23 mouse cellular contexts compared by ENCODE assay signal in genomic region chr13:36467849-36468248, GRCm38 (mm10).
DNase-seq lines count a peak whose midpoint lies in the region; TF ChIP-seq lines count a peak whose summit lies in the region.
"Had no signal": no experiment of that assay in that cellular context is flagged by ENCODE, and none has a peak within 500 bp of the region (broad histone marks: within the 10 kb centered on the region; RNA-seq: fewer than 3 reads in every experiment).

No protein-coding gene starts in this region.

- H3K27me3 ChIP-seq in liver, adult 2 months (ENCODE audit: control insufficient read depth, insufficient read depth, low read length) = no peaks in the 10 kb centered on the region
- H3K27me3 ChIP-seq: embryonic facial prominence, embryonic 12.5 days; embryonic facial prominence, embryonic 15.5 days; forebrain, embryonic 13.5 days; forebrain, embryonic 15.5 days had no signal

- H3K27ac ChIP-seq in gastrocnemius, adult 2 months = peak overlapping the region; percentile 53
- no peak overlapping the region for H3K27ac ChIP-seq in liver, adult 2 months (replicated peaks; ENCODE audit: insufficient read depth, low read depth, low read length)
- H3K27ac ChIP-seq in left cerebral cortex, adult 2 months = no peak overlapping the region
- H3K27ac ChIP-seq: embryonic facial prominence, embryonic 12.5 days; embryonic facial prominence, embryonic 15.5 days; forebrain, embryonic 13.5 days; forebrain, embryonic 15.5 days had no signal

- WGBS in liver, adult 2 months = 57% methylated on average over 2 of the region's 2 CpGs

- no peak for TF ChIP-seq CTCF in gastrocnemius, adult 2 months (IDR thresholded peaks at IDR 0.05)
- no peak for TF ChIP-seq CTCF in liver, adult 2 months (IDR thresholded peaks at IDR 0.05; ENCODE audit: low read depth, low read length)
- TF ChIP-seq CTCF in left cerebral cortex, adult 2 months (IDR thresholded peaks at IDR 0.05) = no peak

- H3K36me3 ChIP-seq in liver, adult 2 months (ENCODE audit: control insufficient read depth, insufficient read depth, low read length) = no peaks in the 10 kb centered on the region
- H3K36me3 ChIP-seq: embryonic facial prominence, embryonic 12.5 days; embryonic facial prominence, embryonic 15.5 days; forebrain, embryonic 15.5 days had no signal

- no peaks in the 10 kb centered on the region for H3K79me2 ChIP-seq in liver, adult 2 months (ENCODE audit: control insufficient read depth, insufficient read depth, low read length)

- intact Hi-C loops in gastrocnemius, adult 2 months (cut with DNase I) = no loop called here
- intact Hi-C loops in left cerebral cortex, adult 2 months (cut with DNase I) = no loop called here

- no peak overlapping the region for H3K4me3 ChIP-seq in gastrocnemius, adult 2 months
- H3K4me3 ChIP-seq in liver, adult 2 months (ENCODE audit: insufficient read depth, low read depth, low read length) = no peak overlapping the region
- H3K4me3 ChIP-seq in left cerebral cortex, adult 2 months = no peak overlapping the region
- H3K4me3 ChIP-seq: embryonic facial prominence, embryonic 12.5 days; embryonic facial prominence, embryonic 15.5 days; erythroblast, embryonic 14.5 days; forebrain, embryonic 13.5 days; forebrain, embryonic 15.5 days had no signal

- DNase-seq in gastrocnemius, adult 2 months = no peak
- DNase-seq in gastrocnemius, postnatal 4 days (ENCODE audit: low spot score in 2 of 2) = no peak
- DNase-seq in liver, adult 2 months (ENCODE audit: extremely low read depth, low read depth, low spot score) = peak; percentile 76
- DNase-seq in liver = no peak
- peak; percentile 10 for DNase-seq in fat pad, adult 2 months (ENCODE audit: extremely low read depth, low read depth, low spot score)
- DNase-seq in gonadal fat pad, adult 2 months (ENCODE audit: low read depth) = peak; percentile 19
- no peak for DNase-seq in left cerebral cortex, adult 2 months (ENCODE audit: extremely low spot score in 1 of 2, low spot score in 2 of 2)
- DNase-seq: adrenal gland, adult 2 months; adrenal gland, postnatal 10 days; adrenal gland, postnatal 25 days; cerebellum, adult 11 months; cerebellum, adult 18-20 months; cerebellum, adult 8-10 months; cerebellum, adult 9-11 months; cerebellum, postnatal 14 days; cerebellum, postnatal 36 days; embryo, embryonic 11 days; forebrain, postnatal 0 days had no signal

- TF ChIP-seq POLR2A in liver, adult 2 months (IDR thresholded peaks at IDR 0.05; ENCODE audit: extremely low read depth, insufficient read depth, low read length) = no peak

- H3K4me1 ChIP-seq in liver, adult 2 months (ENCODE audit: control insufficient read depth, insufficient read depth, low read length) = peaks cover 11% of the 10 kb centered on the region
- H3K4me1 ChIP-seq: embryonic facial prominence, embryonic 12.5 days; embryonic facial prominence, embryonic 15.5 days had no signal

- H3K9ac ChIP-seq in liver, adult 2 months (ENCODE audit: low read depth, low read length) = no peak overlapping the region
- H3K9ac ChIP-seq: embryonic facial prominence, embryonic 12.5 days; embryonic facial prominence, embryonic 15.5 days; forebrain, embryonic 13.5 days; forebrain, embryonic 15.5 days; forebrain, postnatal 0 days had no signal

Comparison
In these comparisons a context has a peak if more than half of its experiments do, and no peak if none do; other contexts are left out.
1. DNase-seq: peak in liver, adult 2 months (single experiment), fat pad, adult 2 months (single experiment) and gonadal fat pad, adult 2 months (single experiment); none in gastrocnemius, adult 2 months (single experiment), gastrocnemius, postnatal 4 days (0 of 2), liver (single experiment) and left cerebral cortex, adult 2 months (0 of 2).